Mouse (Mus musculus): ENCODE measurements at regions not wholly inside any gene's neighbourhood (a gene's known extent, or its start where the extent isn't known, plus 50 kb on each side); places are given as distances from the start of the nearest gene placed in this dataset.

- H3K4me3 ChIP-seq (replicated peaks), result no peak overlapping the region
- no peak overlapping the region for H3K27ac ChIP-seq
- H3K9me3 ChIP-seq, result no peaks in the 10 kb centered on the region
- ATAC-seq, result no peak
- H3K4me2 ChIP-seq (replicated peaks), result no peak overlapping the region
- no peak overlapping the region for H3K9ac ChIP-seq
- H3K4me1 ChIP-seq (replicated peaks), result no peaks in the 10 kb centered on the region
- 61% methylated on average over 2 of the region's 2 CpGs for WGBS
- no peaks in the 10 kb centered on the region for H3K36me3 ChIP-seq
- no peaks in the 10 kb centered on the region for H3K27me3 ChIP-seq (replicated peaks)
Observed at GRCm38 (mm10) chr19:18444324-18444723, 187.3 kb downstream of the Ostf1 start.

- no peak for ATAC-seq
- H3K9me3 ChIP-seq, result no peaks in the 10 kb centered on the region
- no peak overlapping the region for H3K4me3 ChIP-seq (replicated peaks)
- no peak overlapping the region for H3K27ac ChIP-seq
- H3K4me2 ChIP-seq (replicated peaks), result no peak overlapping the region
- 25% methylated on average over 3 of the region's 3 CpGs for WGBS
- no peaks in the 10 kb centered on the region for H3K27me3 ChIP-seq (replicated peaks)
- H3K9ac ChIP-seq, result no peak overlapping the region
- no peaks in the 10 kb centered on the region for H3K36me3 ChIP-seq
- no peaks in the 10 kb centered on the region for H3K4me1 ChIP-seq (replicated peaks)
Observed at GRCm38 (mm10) chr19:18436351-18436750, 195.3 kb downstream of the Ostf1 start.

- Histone ChIP-seq H3K36me3 (no peaks in the 10 kb centered on the region), H3K27me3 (replicated peaks) (no peaks in the 10 kb centered on the region), H3K9ac (no peak overlapping the region), H3K4me1 (replicated peaks) (no peaks in the 10 kb centered on the region), H3K9me3 (no peaks in the 10 kb centered on the region), H3K4me3 (replicated peaks) (no peak overlapping the region), H3K27ac (no peak overlapping the region), H3K4me2 (replicated peaks) (no peak overlapping the region)
- WGBS, result 30% methylated on average over 9 of the region's 9 CpGs
- no peak for ATAC-seq
Observed at GRCm38 (mm10) chr19:18420381-18420785, 211.2 kb downstream of the Ostf1 start.

GRCm38 (mm10) chr19:18418548-18418947, 213.1 kb downstream of the Ostf1 start:
- H3K4me2 ChIP-seq (replicated peaks), result no peak overlapping the region
- no peak overlapping the region for H3K27ac ChIP-seq
- H3K36me3 ChIP-seq, result no peaks in the 10 kb centered on the region
- H3K4me1 ChIP-seq (replicated peaks), result no peaks in the 10 kb centered on the region
- no peaks in the 10 kb centered on the region for H3K9me3 ChIP-seq
- ATAC-seq, result no peak
- 86% methylated on average over 6 of the region's 6 CpGs for WGBS
- H3K9ac ChIP-seq, result no peak overlapping the region
- H3K27me3 ChIP-seq (replicated peaks), result no peaks in the 10 kb centered on the region
- no peak overlapping the region for H3K4me3 ChIP-seq (replicated peaks)

GRCm38 (mm10) chr19:18377466-18378089, 254.0 kb downstream of the Ostf1 start:
- no peak overlapping the region for H3K4me2 ChIP-seq (replicated peaks)

GRCm38 (mm10) chr19:18368612-18369011, 263.0 kb downstream of the Ostf1 start:
- ATAC-seq, result no peak
- H3K9ac ChIP-seq, result no peak overlapping the region
- H3K27me3 ChIP-seq (replicated peaks), result no peaks in the 10 kb centered on the region
- WGBS, result 92% methylated on average over 6 of the region's 6 CpGs
- no peak overlapping the region for H3K4me2 ChIP-seq (replicated peaks)
- no peak overlapping the region for H3K4me3 ChIP-seq (replicated peaks)
- H3K36me3 ChIP-seq, result no peaks in the 10 kb centered on the region
- H3K9me3 ChIP-seq, result no peaks in the 10 kb centered on the region
- H3K27ac ChIP-seq, result no peak overlapping the region
- no peaks in the 10 kb centered on the region for H3K4me1 ChIP-seq (replicated peaks)

More at GRCm38 (mm10) chr19:18377466-18378089, 254.0 kb downstream of the Ostf1 start:
- Histone ChIP-seq H3K27me3 (replicated peaks) (no peaks in the 10 kb centered on the region), H3K36me3 (no peaks in the 10 kb centered on the region), H3K9me3 (no peaks in the 10 kb centered on the region), H3K4me1 (replicated peaks) (no peaks in the 10 kb centered on the region), H3K4me3 (replicated peaks) (no peak overlapping the region), H3K27ac (no peak overlapping the region), H3K9ac (no peak overlapping the region)
- ATAC-seq, result no peak
- 69% methylated on average over 4 of the region's 4 CpGs for WGBS

GRCm38 (mm10) chr19:18353960-18354359, 277.7 kb downstream of the Ostf1 start:
- ATAC-seq, result no peak
- H3K9me3 ChIP-seq, result no peaks in the 10 kb centered on the region
- H3K9ac ChIP-seq, result no peak overlapping the region
- H3K4me1 ChIP-seq (replicated peaks), result no peaks in the 10 kb centered on the region
- no peak overlapping the region for H3K27ac ChIP-seq
- WGBS, result 77% methylated on average over 3 of the region's 3 CpGs
- no peaks in the 10 kb centered on the region for H3K36me3 ChIP-seq
- no peak overlapping the region for H3K4me3 ChIP-seq (replicated peaks)
- no peaks in the 10 kb centered on the region for H3K27me3 ChIP-seq (replicated peaks)
- H3K4me2 ChIP-seq (replicated peaks), result no peak overlapping the region

- Histone ChIP-seq H3K4me1 (replicated peaks) (no peaks in the 10 kb centered on the region), H3K9ac (no peak overlapping the region), H3K27me3 (replicated peaks) (no peaks in the 10 kb centered on the region), H3K36me3 (no peaks in the 10 kb centered on the region), H3K4me3 (replicated peaks) (no peak overlapping the region), H3K9me3 (no peaks in the 10 kb centered on the region), H3K27ac (no peak overlapping the region), H3K4me2 (replicated peaks) (no peak overlapping the region)
- no peak for ATAC-seq
- 85% methylated on average over 2 of the region's 2 CpGs for WGBS
Observed at GRCm38 (mm10) chr19:18345735-18346134, 285.9 kb downstream of the Ostf1 start.

- no peak overlapping the region for H3K4me3 ChIP-seq (replicated peaks)
- H3K9me3 ChIP-seq, result no peaks in the 10 kb centered on the region
- no peak overlapping the region for H3K9ac ChIP-seq
- no peaks in the 10 kb centered on the region for H3K36me3 ChIP-seq
- H3K27ac ChIP-seq, result no peak overlapping the region
- no peak overlapping the region for H3K4me2 ChIP-seq (replicated peaks)
- ATAC-seq, result no peak
- no peaks in the 10 kb centered on the region for H3K4me1 ChIP-seq (replicated peaks)
- no peaks in the 10 kb centered on the region for H3K27me3 ChIP-seq (replicated peaks)
Observed at GRCm38 (mm10) chr19:18343647-18344046, 288.0 kb downstream of the Ostf1 start.

GRCm38 (mm10) chr19:18343003-18343402, 288.6 kb downstream of the Ostf1 start:
- ATAC-seq, result no peak

GRCm38 (mm10) chr19:18337819-18338555, 293.6 kb downstream of the Ostf1 start:
- H3K36me3 ChIP-seq, result no peaks in the 10 kb centered on the region
- no peaks in the 10 kb centered on the region for H3K4me1 ChIP-seq (replicated peaks)
- ATAC-seq, result no peak
- H3K27ac ChIP-seq, result no peak overlapping the region
- H3K9me3 ChIP-seq, result no peaks in the 10 kb centered on the region
- H3K27me3 ChIP-seq (replicated peaks), result no peaks in the 10 kb centered on the region
- H3K4me3 ChIP-seq (replicated peaks), result no peak overlapping the region
- 86% methylated on average over 7 of the region's 7 CpGs for WGBS
- no peak overlapping the region for H3K4me2 ChIP-seq (replicated peaks)
- H3K9ac ChIP-seq, result no peak overlapping the region

More at GRCm38 (mm10) chr19:18343003-18343402, 288.6 kb downstream of the Ostf1 start:
- H3K9me3 ChIP-seq, result no peaks in the 10 kb centered on the region
- no peak overlapping the region for H3K27ac ChIP-seq
- H3K4me3 ChIP-seq (replicated peaks), result no peak overlapping the region
- no peaks in the 10 kb centered on the region for H3K27me3 ChIP-seq (replicated peaks)
- no peaks in the 10 kb centered on the region for H3K4me1 ChIP-seq (replicated peaks)
- 62% methylated on average over 1 of the region's 1 CpGs for WGBS
- no peak overlapping the region for H3K9ac ChIP-seq
- H3K36me3 ChIP-seq, result no peaks in the 10 kb centered on the region
- no peak overlapping the region for H3K4me2 ChIP-seq (replicated peaks)

GRCm38 (mm10) chr19:18336637-18337036, 295.0 kb downstream of the Ostf1 start:
- H3K4me3 ChIP-seq (replicated peaks), result no peak overlapping the region
- no peaks in the 10 kb centered on the region for H3K4me1 ChIP-seq (replicated peaks)
- H3K36me3 ChIP-seq, result no peaks in the 10 kb centered on the region
- H3K9ac ChIP-seq, result no peak overlapping the region
- no peak overlapping the region for H3K4me2 ChIP-seq (replicated peaks)
- no peak overlapping the region for H3K27ac ChIP-seq
- no peak for ATAC-seq
- no peaks in the 10 kb centered on the region for H3K27me3 ChIP-seq (replicated peaks)
- H3K9me3 ChIP-seq, result no peaks in the 10 kb centered on the region
- 81% methylated on average over 4 of the region's 4 CpGs for WGBS

- 76% methylated on average over 7 of the region's 7 CpGs for WGBS
- Histone ChIP-seq H3K9me3 (no peaks in the 10 kb centered on the region), H3K4me2 (replicated peaks) (no peak overlapping the region), H3K27ac (no peak overlapping the region), H3K27me3 (replicated peaks) (no peaks in the 10 kb centered on the region), H3K9ac (no peak overlapping the region), H3K4me3 (replicated peaks) (no peak overlapping the region), H3K36me3 (no peaks in the 10 kb centered on the region), H3K4me1 (replicated peaks) (no peaks in the 10 kb centered on the region)
- ATAC-seq, result no peak
Observed at GRCm38 (mm10) chr19:18334639-18335038, 297.0 kb downstream of the Ostf1 start.

All from intestine, embryonic 15.5 days (tissue).